Mouse (Mus musculus): Measurements from ENCODE around the gene Gm9833.

The Gm9833 gene

GRCm38 (mm10) chr3:10121956-10122739 lies 34.2 kb downstream of the Gm9833 start:
- no peak for DNase-seq (ENCODE audit: low spot score)

GRCm38 (mm10) chr3:10123615-10124014 lies 35.7 kb downstream of the Gm9833 start:
- DNase-seq (ENCODE audit: low spot score) = no peak

DNA sequence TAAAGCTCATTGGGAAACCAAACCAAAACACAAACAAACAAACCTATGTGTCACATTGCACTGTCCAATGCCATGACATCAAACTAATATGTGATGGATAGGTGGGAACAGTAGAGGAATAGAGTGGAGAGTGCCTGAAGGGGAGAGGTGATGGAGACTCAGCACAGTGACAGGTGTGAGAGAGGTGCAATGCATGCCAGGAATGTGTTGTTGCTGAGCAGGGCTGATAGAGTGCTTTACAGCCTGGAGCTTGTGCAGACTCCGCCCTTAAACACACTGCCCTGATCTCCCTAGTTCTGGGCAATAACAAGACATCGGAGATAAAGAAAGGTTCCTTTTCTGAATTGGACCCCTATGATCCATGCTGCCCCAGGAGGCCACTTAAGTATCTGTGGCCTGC lies 36.2 kb downstream of the Gm9833 start:
- DNase-seq (ENCODE audit: low spot score) = no peak

- no peak for DNase-seq (ENCODE audit: low spot score)
These were observed 37.4 kb downstream of the Gm9833 start for GRCm38 (mm10) chr3:10125301-10125700.

GRCm38 (mm10) chr3:10126036-10126435 lies 38.1 kb downstream of the Gm9833 start:
- DNase-seq (ENCODE audit: low spot score) = no peak

DNA sequence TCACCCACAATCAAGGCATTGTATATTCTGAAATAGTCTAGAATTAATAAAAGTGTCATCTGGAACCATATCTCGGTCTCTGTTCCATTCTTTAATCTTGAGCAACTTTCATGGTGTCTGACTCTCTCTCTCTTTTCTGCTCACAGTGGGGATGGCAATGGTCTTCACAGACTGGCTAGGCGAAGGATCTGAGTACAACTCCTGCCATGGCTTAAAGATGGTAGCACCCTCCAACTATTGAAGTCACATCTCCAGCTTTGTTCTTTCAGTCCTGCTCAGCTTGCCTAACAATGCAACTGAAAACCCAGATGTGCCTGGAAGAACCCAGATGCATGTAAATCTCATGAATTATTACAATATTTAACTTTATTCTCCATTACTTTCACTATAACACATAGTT lies 38.6 kb downstream of the Gm9833 start:
- no peak for DNase-seq (ENCODE audit: low spot score)

DNA sequence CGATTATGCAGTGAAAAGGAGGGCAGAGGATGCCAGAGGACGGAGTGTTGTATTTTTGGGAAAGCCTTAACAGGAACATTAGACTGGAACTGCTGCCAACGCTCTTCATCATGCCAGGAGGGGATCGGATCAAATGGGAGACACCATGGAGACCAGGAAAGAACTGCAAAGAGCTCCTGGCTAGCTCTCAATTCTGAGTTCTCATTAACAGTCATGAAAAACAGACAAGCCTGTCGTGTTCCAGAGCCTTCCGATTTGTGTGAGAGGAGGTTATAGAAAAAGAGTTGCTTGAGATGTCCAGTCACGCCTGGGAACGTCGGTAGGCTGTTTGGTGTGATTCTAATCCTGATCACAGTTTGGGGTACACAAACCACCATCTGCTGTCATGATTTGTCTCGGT lies 39.0 kb downstream of the Gm9833 start:
- no peak for DNase-seq (ENCODE audit: low spot score)

GRCm38 (mm10) chr3:10127505-10127904 lies 39.6 kb downstream of the Gm9833 start:
- DNase-seq (ENCODE audit: low spot score) = no peak
